Mouse (Mus musculus) forebrain, embryonic 13.5 days (tissue): ENCODE data around the gene Pycard. TPM values are rescaled to one million over a fixed set of nuclear protein-coding genes. Genes with fewer than 3 reads are reported as not detected.
"Not testable (repeated sequence)": the region's sequence is repeated elsewhere in the genome, so short reads cannot be mapped to it uniquely, and the experiment has no call there.

Source experiments
- ATAC-seq: fragments of 200-750 bp; cut with Nextera tagmentation; 2 replicates; pipeline ENCODE4 v1.8.0; 2017
- H3K27ac ChIP-seq: fragments of 300-500 bp; sonication (generic); 2 replicates; pipeline ENCODE4 v1.5.1; 2015; ENCODE audit warnings: inconsistent platforms, mild to moderate bottlenecking, moderate library complexity
- H3K27me3 ChIP-seq: fragments of 300-500 bp; sonication (generic); 2 replicates; pipeline ENCODE4 v1.6.1; 2015; ENCODE audit warnings: mild to moderate bottlenecking, inconsistent platforms
- H3K36me3 ChIP-seq: fragments of 300-500 bp; sonication (generic); 2 replicates; pipeline ENCODE4 v1.6.1; 2015; ENCODE audit warnings: mild to moderate bottlenecking, inconsistent platforms; ENCODE audit not compliant: poor library complexity, severe bottlenecking
- H3K4me1 ChIP-seq: fragments of 300-500 bp; sonication (generic); 2 replicates; pipeline ENCODE4 v1.6.1; 2015; ENCODE audit warnings: inconsistent platforms
- H3K4me2 ChIP-seq: fragments of 300-500 bp; sonication (generic); 2 replicates; pipeline ENCODE4 v1.6.1; 2015; ENCODE audit warnings: inconsistent platforms, mild to moderate bottlenecking, moderate library complexity
- H3K4me3 ChIP-seq: fragments of 300-500 bp; sonication (generic); 2 replicates; pipeline ENCODE4 v1.5.1; 2015; ENCODE audit warnings: mild to moderate bottlenecking, inconsistent platforms
- H3K9ac ChIP-seq: fragments of 300-500 bp; sonication (generic); 2 replicates; pipeline ENCODE4 v1.6.1; 2015; ENCODE audit warnings: mild to moderate bottlenecking, inconsistent platforms
- H3K9me3 ChIP-seq: fragments of 300-500 bp; sonication (generic); replicated peaks from 2 replicates; pipeline ENCODE4 v1.6.1; 2016; ENCODE audit warnings: inconsistent platforms
- WGBS: fragments of 180-500 bp; shearing (Covaris S2); methylation state at CpG from one replicate; pipeline ENCODE4 v1.1.7; 2015; 5-methylcytosine and 5-hydroxymethylcytosine counted together
- polyA plus RNA-seq: library from polyadenylated mRNA; unstranded; fragments of >200 nt; fragmentation: Nextera tagmentation; extraction: Ambion mirVana; gene quantifications from 2 replicates; pipeline ENCODE4 v1.2.1, GENCODE M21; 2015

The Pycard gene
- 3.2 and 3.9 TPM in 2 replicates for polyA plus RNA-seq

- 23% methylated on average over 18 of the region's 18 CpGs for WGBS
These were observed at the start of gene Pycard for GRCm38 (mm10) chr7:127993341-127993977. TSS of gene Pycard (minus strand) at chr7:127993867.

DNA sequence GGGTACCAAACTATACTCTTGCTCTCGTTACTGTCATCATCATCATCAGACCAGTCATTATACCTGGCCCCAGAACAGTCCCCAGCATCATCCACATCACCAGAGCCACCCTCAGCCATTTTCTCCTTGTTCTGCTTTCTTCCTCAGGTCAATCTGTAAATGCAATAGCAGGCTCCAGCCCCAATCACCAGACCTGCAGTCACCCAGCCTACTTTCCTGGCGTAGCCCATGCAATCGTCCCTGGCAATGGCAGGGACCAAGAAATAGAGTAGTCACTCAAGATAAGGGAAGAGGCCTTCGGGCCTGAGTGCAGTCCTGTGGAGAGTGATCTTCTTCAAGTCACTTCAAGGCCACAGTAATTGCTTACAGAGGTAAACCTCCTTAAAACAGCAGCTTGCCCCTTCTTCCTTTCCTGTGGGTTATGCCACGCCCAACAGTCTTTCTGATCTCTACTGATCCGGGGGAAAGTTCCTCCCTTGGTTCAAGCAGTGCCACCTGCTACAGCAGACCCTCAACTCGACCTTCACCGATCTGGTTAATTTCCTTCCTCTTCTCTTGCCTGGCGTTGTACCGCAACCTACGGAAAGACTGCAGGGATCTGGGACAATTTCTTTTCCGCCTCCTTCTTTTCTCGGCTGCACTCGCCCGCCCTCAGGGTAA lies 48.6 kb upstream of the Pycard start:
- not testable (repeated sequence) for H3K4me1 ChIP-seq, H3K9ac ChIP-seq, H3K27me3 ChIP-seq, H3K27ac ChIP-seq, H3K36me3 ChIP-seq, ATAC-seq, H3K4me2 ChIP-seq, H3K4me3 ChIP-seq, H3K9me3 ChIP-seq
- 85% methylated on average over 15 of the region's 15 CpGs for WGBS

More at GRCm38 (mm10) chr7:127993341-127993977, at the start of gene Pycard:
- no peak within 1 kb of the TSS for H3K27ac ChIP-seq
- no peaks in the 10 kb centered on the region for H3K4me1 ChIP-seq
- peaks cover 23% of the 10 kb centered on the region for H3K36me3 ChIP-seq
- H3K9me3 ChIP-seq: no peaks in the 10 kb centered on the region
- H3K4me3 ChIP-seq: no peak within 1 kb of the TSS
- ATAC-seq: no peak
- H3K4me2 ChIP-seq: peak within 1 kb of the TSS; percentile 19
- no peak within 1 kb of the TSS for H3K9ac ChIP-seq
- no peaks in the 10 kb centered on the region for H3K27me3 ChIP-seq

GRCm38 (mm10) chr7:128033616-128034015 lies 39.9 kb upstream of the Pycard start:
- ATAC-seq: no peak
- no peak overlapping the region for H3K9ac ChIP-seq
- H3K4me2 ChIP-seq: no peak overlapping the region
- H3K36me3 ChIP-seq: no peaks in the 10 kb centered on the region
- no peak overlapping the region for H3K4me3 ChIP-seq
- no peaks in the 10 kb centered on the region for H3K27me3 ChIP-seq
- H3K4me1 ChIP-seq: no peaks in the 10 kb centered on the region
- 91% methylated on average over 4 of the region's 4 CpGs for WGBS
- no peak overlapping the region for H3K27ac ChIP-seq
- no peaks in the 10 kb centered on the region for H3K9me3 ChIP-seq

DNA sequence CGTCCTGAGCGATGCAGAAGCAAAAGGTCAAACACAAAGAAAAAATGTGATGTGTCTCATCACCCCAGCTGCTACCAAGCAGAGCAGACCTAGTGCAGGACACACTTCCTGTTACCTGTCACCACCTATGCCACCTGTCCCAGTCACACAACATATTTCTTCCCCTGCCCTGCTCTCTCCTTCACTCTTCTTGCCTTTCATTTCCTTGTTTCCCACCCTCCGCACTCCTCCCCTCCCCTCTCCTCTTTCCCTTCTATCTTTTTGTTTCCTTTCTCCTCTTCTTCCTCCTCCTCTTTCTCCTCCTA lies 39.3 kb upstream of the Pycard start:
- no peaks in the 10 kb centered on the region for H3K27me3 ChIP-seq
- no peak overlapping the region for H3K27ac ChIP-seq
- H3K36me3 ChIP-seq: no peaks in the 10 kb centered on the region
- no peak for ATAC-seq
- H3K9me3 ChIP-seq: no peaks in the 10 kb centered on the region
- H3K4me1 ChIP-seq: no peaks in the 10 kb centered on the region
- no peak overlapping the region for H3K4me3 ChIP-seq
- H3K9ac ChIP-seq: no peak overlapping the region
- 96% methylated on average over 3 of the region's 3 CpGs for WGBS
- H3K4me2 ChIP-seq: no peak overlapping the region

DNA sequence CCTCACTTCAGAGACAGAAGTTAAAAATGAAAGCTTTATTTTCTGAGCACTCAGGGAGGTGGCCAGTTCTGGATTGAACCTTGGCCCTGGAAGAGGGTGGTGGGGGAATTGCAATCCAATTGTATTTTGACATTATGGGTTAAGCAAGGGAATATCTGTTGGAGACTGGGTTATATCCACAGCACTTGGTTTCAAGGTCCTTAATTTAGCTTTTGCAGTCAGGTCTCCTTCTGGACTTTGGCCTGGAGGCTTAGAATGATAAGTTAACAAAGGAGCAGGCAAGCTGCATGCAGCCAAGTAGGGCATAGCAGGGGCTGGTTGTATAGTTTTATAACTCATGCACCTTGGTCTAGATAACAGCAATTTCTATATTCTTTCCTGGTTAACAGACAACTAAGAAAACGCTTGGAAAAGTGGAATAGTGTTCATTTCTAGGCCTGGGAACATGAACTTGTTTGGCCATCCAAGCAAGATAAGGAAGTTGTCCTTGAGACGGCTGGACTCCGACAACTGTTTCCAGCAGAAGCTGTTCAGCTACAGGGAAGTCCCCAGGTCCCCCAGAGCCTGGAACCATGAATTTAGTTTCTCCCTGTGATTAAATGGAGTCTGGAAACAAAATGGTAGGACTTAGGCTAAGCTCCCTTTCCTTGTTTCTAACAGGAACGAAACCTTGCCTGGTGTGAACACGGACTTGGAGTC lies 38.8 kb upstream of the Pycard start:
- Histone ChIP-seq H3K4me3 (no peak overlapping the region), H3K9ac (no peak overlapping the region)
- ATAC-seq: no peak

GRCm38 (mm10) chr7:128031403-128031976 lies 37.8 kb upstream of the Pycard start:
- H3K9ac ChIP-seq: no peak overlapping the region
- no peak for ATAC-seq
- no peak overlapping the region for H3K4me2 ChIP-seq
- no peaks in the 10 kb centered on the region for H3K36me3 ChIP-seq
- no peaks in the 10 kb centered on the region for H3K9me3 ChIP-seq
- 39% methylated on average over 9 of the region's 9 CpGs for WGBS
- H3K27me3 ChIP-seq: no peaks in the 10 kb centered on the region
- no peak overlapping the region for H3K4me3 ChIP-seq
- no peaks in the 10 kb centered on the region for H3K4me1 ChIP-seq
- H3K27ac ChIP-seq: no peak overlapping the region

More for the DNA sequence above, 38.8 kb upstream of the Pycard start:
- Histone ChIP-seq H3K9me3 (no peaks in the 10 kb centered on the region), H3K27ac (no peak overlapping the region), H3K36me3 (no peaks in the 10 kb centered on the region), H3K4me2 (no peak overlapping the region), H3K4me1 (no peaks in the 10 kb centered on the region), H3K27me3 (no peaks in the 10 kb centered on the region)
- 90% methylated on average over 5 of the region's 5 CpGs for WGBS

- Histone ChIP-seq H3K9me3 (no peaks in the 10 kb centered on the region), H3K4me2 (no peak overlapping the region), H3K27me3 (no peaks in the 10 kb centered on the region), H3K36me3 (no peaks in the 10 kb centered on the region), H3K9ac (no peak overlapping the region), H3K4me3 (no peak overlapping the region), H3K27ac (no peak overlapping the region), H3K4me1 (no peaks in the 10 kb centered on the region)
- WGBS: 80% methylated on average over 4 of the region's 4 CpGs
- no peak for ATAC-seq
These were observed 31.7 kb upstream of the Pycard start for GRCm38 (mm10) chr7:128025381-128025780.

DNA sequence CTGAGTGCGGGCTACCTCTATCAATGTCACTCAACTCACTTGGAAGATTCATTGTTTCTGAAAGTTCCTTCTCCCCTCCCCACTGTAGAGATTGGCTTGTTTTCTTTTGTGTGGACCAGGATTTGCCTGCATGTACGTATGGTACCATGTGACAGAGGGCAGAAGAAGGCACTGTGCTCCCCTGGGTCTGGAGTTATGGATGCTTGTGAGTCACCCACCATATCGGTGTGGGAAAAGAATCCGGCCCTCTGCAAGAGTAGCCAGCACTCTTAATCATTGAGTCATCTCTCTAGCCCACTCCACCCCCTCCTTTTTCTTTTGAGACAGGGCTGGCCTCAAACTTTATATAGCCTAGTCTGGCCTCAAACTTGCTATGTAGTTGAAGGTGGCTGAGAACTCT lies 31.3 kb upstream of the Pycard start:
- 89% methylated on average over 4 of the region's 4 CpGs for WGBS
- Histone ChIP-seq H3K27me3 (no peaks in the 10 kb centered on the region), H3K4me1 (no peaks in the 10 kb centered on the region), H3K9ac (no peak overlapping the region), H3K36me3 (no peaks in the 10 kb centered on the region), H3K9me3 (no peaks in the 10 kb centered on the region), H3K4me3 (no peak overlapping the region), H3K27ac (no peak overlapping the region), H3K4me2 (no peak overlapping the region)
- no peak for ATAC-seq

GRCm38 (mm10) chr7:128024364-128024763 lies 30.7 kb upstream of the Pycard start:
- no peak overlapping the region for H3K4me3 ChIP-seq
- H3K4me1 ChIP-seq: no peaks in the 10 kb centered on the region
- H3K27me3 ChIP-seq: no peaks in the 10 kb centered on the region
- H3K4me2 ChIP-seq: no peak overlapping the region
- no peaks in the 10 kb centered on the region for H3K9me3 ChIP-seq
- H3K27ac ChIP-seq: no peak overlapping the region
- 94% methylated on average over 9 of the region's 9 CpGs for WGBS
- H3K9ac ChIP-seq: no peak overlapping the region
- H3K36me3 ChIP-seq: no peaks in the 10 kb centered on the region
- no peak for ATAC-seq

DNA sequence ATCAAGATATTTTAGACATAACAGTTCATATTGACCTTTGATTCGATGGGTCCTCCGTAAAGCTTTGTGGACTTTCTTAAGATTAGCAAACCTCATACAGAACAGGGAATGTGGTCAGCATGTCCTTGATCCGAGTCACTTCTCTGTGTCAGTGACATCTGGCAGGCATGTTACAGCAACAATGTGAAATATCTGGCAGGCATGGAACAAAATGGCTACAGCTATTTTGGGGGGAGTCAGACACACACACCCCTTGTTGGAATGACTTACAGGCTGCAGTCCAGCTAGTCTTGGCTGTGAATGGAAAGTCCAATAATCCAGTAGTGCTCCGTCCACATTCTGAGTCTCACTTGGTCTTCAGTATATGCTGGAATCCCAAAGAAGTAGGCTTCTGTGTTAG lies 29.9 kb upstream of the Pycard start:
- no peak overlapping the region for H3K4me2 ChIP-seq
- ATAC-seq: no peak
- H3K9me3 ChIP-seq: no peaks in the 10 kb centered on the region
- H3K4me3 ChIP-seq: no peak overlapping the region
- no peak overlapping the region for H3K9ac ChIP-seq
- no peak overlapping the region for H3K27ac ChIP-seq
- H3K4me1 ChIP-seq: no peaks in the 10 kb centered on the region
- 94% methylated on average over 4 of the region's 4 CpGs for WGBS
- H3K27me3 ChIP-seq: no peaks in the 10 kb centered on the region
- no peaks in the 10 kb centered on the region for H3K36me3 ChIP-seq

DNA sequence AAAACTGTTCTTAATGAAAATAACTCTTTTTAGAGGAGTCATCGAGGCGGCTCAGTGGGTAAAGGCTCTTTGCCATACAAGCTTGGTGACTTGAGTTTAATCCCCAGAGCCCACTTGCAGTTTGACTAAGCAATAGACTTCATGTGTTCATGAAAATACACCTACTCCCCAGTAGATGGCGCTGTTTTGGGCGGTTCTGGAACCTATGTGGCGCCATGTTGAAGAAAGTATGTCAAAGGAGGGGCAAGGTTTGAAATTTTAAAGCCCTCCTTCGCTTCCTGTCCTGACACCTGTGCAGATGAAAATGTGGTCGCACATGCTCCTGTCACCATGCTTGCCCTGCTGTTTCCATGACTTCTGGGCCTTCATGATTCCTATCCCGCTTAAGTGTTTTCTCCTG lies 29.3 kb upstream of the Pycard start:
- H3K36me3 ChIP-seq: no peaks in the 10 kb centered on the region
- H3K9me3 ChIP-seq: no peaks in the 10 kb centered on the region
- H3K4me2 ChIP-seq: no peak overlapping the region
- H3K27ac ChIP-seq: no peak overlapping the region
- no peaks in the 10 kb centered on the region for H3K4me1 ChIP-seq
- no peak overlapping the region for H3K9ac ChIP-seq
- no peaks in the 10 kb centered on the region for H3K27me3 ChIP-seq
- H3K4me3 ChIP-seq: no peak overlapping the region
- ATAC-seq: no peak
- 59% methylated on average over 8 of the region's 8 CpGs for WGBS

- Histone ChIP-seq H3K4me2 (no peak overlapping the region), H3K9ac (no peak overlapping the region), H3K4me3 (no peak overlapping the region), H3K36me3 (no peaks in the 10 kb centered on the region), H3K27ac (no peak overlapping the region), H3K27me3 (no peaks in the 10 kb centered on the region), H3K4me1 (no peaks in the 10 kb centered on the region), H3K9me3 (no peaks in the 10 kb centered on the region)
- ATAC-seq: no peak
- WGBS: 86% methylated on average over 2 of the region's 2 CpGs
These were observed 25.5 kb upstream of the Pycard start for GRCm38 (mm10) chr7:128019187-128019586.
